Mouse (Mus musculus) heart, embryonic 11.5 days (tissue): ENCODE measurements around the gene Nfyb. TPM values are rescaled to one million over a fixed set of nuclear protein-coding genes. Genes with fewer than 3 reads are reported as not detected.

Source experiments
- polyA plus RNA-seq: library from polyadenylated mRNA; unstranded; fragments of >200 nt; fragmentation: Nextera tagmentation; extraction: Ambion mirVana; gene quantifications from 2 replicates; pipeline ENCODE4 v1.2.1, GENCODE M21; 2014

Nfyb gene
- polyA plus RNA-seq, 1 experiment from 2014 or later = 27.1 TPM

Other genes starting within 250 kb of the Nfyb start
- gene 1190007I07Rik, start 140.9 kb downstream of the Nfyb start, polyA plus RNA-seq = 37.2 and 38.2 TPM in 2 replicates
- gene Tdg, start 134.3 kb downstream of the Nfyb start, polyA plus RNA-seq = 115 and 140 TPM in 2 replicates
- 1.4 and 1.6 TPM in 2 replicates for gene Glt8d2, start 73.5 kb downstream of the Nfyb start, polyA plus RNA-seq
- 42.8 and 45.8 TPM in 2 replicates for gene Hcfc2, start 68.0 kb downstream of the Nfyb start, polyA plus RNA-seq
- 88.2 and 92.3 TPM in 2 replicates for gene Txnrd1, start 69.8 kb upstream of the Nfyb start, polyA plus RNA-seq
- 0.20 and 0.23 TPM in 2 replicates for gene Eid3, start 102.5 kb upstream of the Nfyb start, polyA plus RNA-seq
- 3.0 and 3.1 TPM in 2 replicates for gene Chst11, start 221.4 kb upstream of the Nfyb start, polyA plus RNA-seq